Mouse (Mus musculus): Measurements from ENCODE around the gene Vipr1.

DNA sequence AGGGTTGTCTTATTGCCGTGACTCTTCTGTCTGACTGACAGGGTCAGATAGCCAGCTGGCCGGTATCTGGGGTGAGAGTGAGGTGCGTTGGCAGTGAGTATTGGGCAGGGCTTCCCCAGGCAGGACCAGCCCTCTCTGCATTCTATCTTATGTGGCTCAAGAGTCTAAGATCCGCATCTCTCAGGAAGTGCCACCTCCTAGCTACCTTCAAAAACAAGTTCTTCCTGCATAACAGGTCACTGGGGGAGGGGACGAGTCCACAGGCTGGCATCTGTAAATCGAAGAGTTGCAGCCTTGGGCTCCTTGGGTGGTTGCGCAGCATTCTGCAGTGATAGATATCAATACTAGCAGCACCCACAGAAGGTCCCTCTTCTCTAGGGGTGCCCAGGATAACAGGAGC is 4.5 kb downstream of the Vipr1 start:
- no peak for TF ChIP-seq ZC3H11A (IDR thresholded peaks at IDR 0.05; ENCODE audit: borderline replicate concordance, low read depth, low read length)
- TF ChIP-seq CHD2 (IDR thresholded peaks at IDR 0.05; ENCODE audit: low read depth, low read length): no peak
- no peak for TF ChIP-seq MAFK (IDR thresholded peaks at IDR 0.05; ENCODE audit: insufficient read depth, low read depth, low read length)
- TF ChIP-seq ZNF384 (IDR thresholded peaks at IDR 0.05; ENCODE audit: low read depth, low read length): no peak
